Mouse (Mus musculus) intestine, embryonic 15.5 days (tissue): ENCODE measurements around the gene Nxf7. TPM values are rescaled to one million over a fixed set of nuclear protein-coding genes. Genes with fewer than 3 reads are reported as not detected.
"Not testable (repeated sequence)": the region's sequence is repeated elsewhere in the genome, so short reads cannot be mapped to it uniquely, and the experiment has no call there.

Source experiments
- ATAC-seq: fragments of 200-750 bp; cut with Nextera tagmentation; 2 replicates; pipeline ENCODE4 v1.8.0; 2017; ENCODE audit warnings: moderate TSS enrichment, moderate library complexity
- H3K27ac ChIP-seq: fragments of 300-500 bp; sonication (generic); 2 replicates; pipeline ENCODE4 v1.5.1; 2015; ENCODE audit warnings: mild to moderate bottlenecking, inconsistent platforms
- H3K27me3 ChIP-seq: fragments of 300-500 bp; sonication (generic); replicated peaks from 2 replicates; pipeline ENCODE4 v1.6.1; 2015; ENCODE audit warnings: inconsistent platforms
- H3K36me3 ChIP-seq: fragments of 300-500 bp; sonication (generic); 2 replicates; pipeline ENCODE4 v1.6.1; 2015; ENCODE audit warnings: inconsistent platforms
- H3K4me1 ChIP-seq: fragments of 300-500 bp; sonication (generic); replicated peaks from 2 replicates; pipeline ENCODE4 v1.6.1; 2015; ENCODE audit warnings: inconsistent platforms
- H3K4me2 ChIP-seq: fragments of 300-500 bp; sonication (generic); replicated peaks from 2 replicates; pipeline ENCODE4 v1.6.1; 2015; ENCODE audit warnings: mild to moderate bottlenecking, inconsistent platforms
- H3K4me3 ChIP-seq: fragments of 300-500 bp; sonication (generic); replicated peaks from 2 replicates; pipeline ENCODE4 v1.5.1; 2015; ENCODE audit warnings: inconsistent platforms
- H3K9ac ChIP-seq: fragments of 300-500 bp; sonication (generic); 2 replicates; pipeline ENCODE4 v1.6.1; 2015; ENCODE audit warnings: inconsistent platforms
- H3K9me3 ChIP-seq: fragments of 300-500 bp; sonication (generic); 2 replicates; pipeline ENCODE4 v1.6.1; 2016; ENCODE audit warnings: inconsistent platforms
- WGBS: fragments of 180-500 bp; shearing (Covaris S2); methylation state at CpG from one replicate; pipeline ENCODE4 v1.1.7; 2015; 5-methylcytosine and 5-hydroxymethylcytosine counted together
- polyA plus RNA-seq: library from polyadenylated mRNA; unstranded; fragments of >200 nt; fragmentation: Nextera tagmentation; extraction: Ambion mirVana; gene quantifications from 2 replicates; pipeline ENCODE4 v1.2.1, GENCODE M21; 2015

Nxf7 gene
- polyA plus RNA-seq, 1 experiment from 2014 or later = not detected

DNA sequence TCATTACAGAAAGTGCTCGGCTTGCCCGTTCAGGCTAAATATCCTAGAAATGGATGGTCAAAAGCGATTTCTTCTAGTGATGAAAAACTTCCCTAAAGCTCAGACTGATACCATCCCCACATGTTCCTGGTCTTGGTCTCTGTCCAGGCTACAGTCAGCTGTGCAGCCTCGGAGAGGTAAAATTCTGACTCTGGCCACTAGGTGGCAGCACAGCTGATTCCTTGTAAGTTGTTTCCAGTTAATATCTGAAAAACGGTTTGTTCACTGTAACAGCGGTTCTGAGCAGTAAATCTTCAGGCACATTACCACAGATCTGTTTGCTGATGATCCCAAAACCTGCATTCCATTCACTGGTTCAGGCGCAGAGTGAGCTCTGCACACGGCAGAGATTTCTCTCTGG, 38.9 kb downstream of the Nxf7 start:
- not testable (repeated sequence) for H3K27me3 ChIP-seq, H3K9ac ChIP-seq, H3K9me3 ChIP-seq, H3K36me3 ChIP-seq, ATAC-seq, H3K27ac ChIP-seq, H3K4me3 ChIP-seq, H3K4me2 ChIP-seq, H3K4me1 ChIP-seq
- 22% methylated on average over 8 of the region's 8 CpGs for WGBS

Other genes starting within 250 kb of the Nxf7 start
- not detected in 2 replicates for gene Gm5128, start 225.5 kb downstream of the Nxf7 start, polyA plus RNA-seq
- gene Gm7903, start 164.9 kb downstream of the Nxf7 start, polyA plus RNA-seq = not detected in 2 replicates
- gene AV320801, start 104.2 kb downstream of the Nxf7 start, polyA plus RNA-seq = not detected in 2 replicates
- gene Prame, start 28.9 kb upstream of the Nxf7 start, polyA plus RNA-seq = not detected in 2 replicates
- not detected in 2 replicates for gene Tcp11x2, start 95.0 kb upstream of the Nxf7 start, polyA plus RNA-seq
- 0.67 TPM in 1 of 2 replicates, not detected in the other for gene Tmsb15a, start 126.5 kb upstream of the Nxf7 start, polyA plus RNA-seq
- gene Armcx5, start 144.0 kb upstream of the Nxf7 start, polyA plus RNA-seq = 6.8 and 7.2 TPM in 2 replicates
- 27.7 and 30.0 TPM in 2 replicates for gene Gprasp1, start 144.0 kb upstream of the Nxf7 start, polyA plus RNA-seq
- 32.6 and 35.7 TPM in 2 replicates for gene Bhlhb9, start 198.8 kb upstream of the Nxf7 start, polyA plus RNA-seq
- 17.9 and 18.9 TPM in 2 replicates for gene Gprasp2, start 240.3 kb upstream of the Nxf7 start, polyA plus RNA-seq